Mouse (Mus musculus) hindbrain, postnatal 0 days (tissue): ENCODE data around the gene Hoxb1. TPM values are rescaled to one million over a fixed set of nuclear protein-coding genes. Genes with fewer than 3 reads are reported as not detected.

Source experiments
- ATAC-seq: fragments of 200-750 bp; cut with Nextera tagmentation; 2 replicates; pipeline ENCODE4 v1.8.0; 2017; ENCODE audit warnings: mild to moderate bottlenecking, moderate TSS enrichment, moderate library complexity
- DNase-seq: peaks from one replicate; pipeline ENCODE4 v3.0.0-alpha.2; 2015; ENCODE audit warnings: low spot score
- H3K27ac ChIP-seq: fragments of 300-500 bp; sonication (generic); 2 replicates; pipeline ENCODE4 v1.5.1; 2014; ENCODE audit warnings: mild to moderate bottlenecking
- H3K27me3 ChIP-seq: fragments of 300-500 bp; sonication (generic); 2 replicates; pipeline ENCODE4 v1.6.1; 2014; ENCODE audit warnings: low read length, mixed read lengths; ENCODE audit not compliant: insufficient read depth
- H3K36me3 ChIP-seq: fragments of 300-500 bp; sonication (generic); 2 replicates; pipeline ENCODE4 v1.6.1; 2014; ENCODE audit warnings: low read length, mixed read lengths; ENCODE audit not compliant: insufficient read depth
- H3K4me1 ChIP-seq: fragments of 300-500 bp; sonication (generic); 2 replicates; pipeline ENCODE4 v1.6.1; 2014; ENCODE audit warnings: antibody characterized with exemption, low read length, mixed read lengths; ENCODE audit not compliant: insufficient read depth
- H3K4me2 ChIP-seq: fragments of 300-500 bp; sonication (generic); 2 replicates; pipeline ENCODE4 v1.6.1; 2014; ENCODE audit warnings: low read depth, mild to moderate bottlenecking, low read length, moderate library complexity, mixed read lengths
- H3K4me3 ChIP-seq: fragments of 300-500 bp; sonication (generic); 2 replicates; pipeline ENCODE4 v1.5.1; 2014; ENCODE audit warnings: low read length
- H3K9ac ChIP-seq: fragments of 300-500 bp; sonication (generic); replicated peaks from 2 replicates; pipeline ENCODE4 v1.6.1; 2014; ENCODE audit warnings: mild to moderate bottlenecking, low read length, moderate library complexity, mixed read lengths
- H3K9me3 ChIP-seq: fragments of 300-500 bp; sonication (generic); 2 replicates; pipeline ENCODE4 v1.6.1; 2016; ENCODE audit warnings: low read length, mixed read lengths
- CTCF ChIP-seq: IDR thresholded peaks from 2 replicates; pipeline ENCODE4 v1.5.1; 2016; ENCODE audit warnings: antibody characterized with exemption, control low read depth, low read depth
- WGBS: fragments of 180-500 bp; shearing (Covaris S2); extraction: QIAGEN DNeasy Blood & Tissue Kit; methylation state at CpG from one replicate; pipeline ENCODE4 v1.1.7; 2014; 5-methylcytosine and 5-hydroxymethylcytosine counted together
- polyA plus RNA-seq: library from polyadenylated mRNA; unstranded; fragments of >200 nt; fragmentation: Nextera tagmentation; extraction: Ambion mirVana; gene quantifications from 2 replicates; pipeline ENCODE4 v1.2.1, GENCODE M21; 2015
- total RNA-seq: library from RNA; depleted of rRNA; stranded (reverse); fragments of >200 nt; gene quantifications from 2 replicates; pipeline ENCODE4 v1.2.3, GENCODE M21; 2014

Gene Hoxb1
- total and polyA plus RNA-seq, 2 experiments from 2014 or later = 0.21 to 0.24 TPM

DNA sequence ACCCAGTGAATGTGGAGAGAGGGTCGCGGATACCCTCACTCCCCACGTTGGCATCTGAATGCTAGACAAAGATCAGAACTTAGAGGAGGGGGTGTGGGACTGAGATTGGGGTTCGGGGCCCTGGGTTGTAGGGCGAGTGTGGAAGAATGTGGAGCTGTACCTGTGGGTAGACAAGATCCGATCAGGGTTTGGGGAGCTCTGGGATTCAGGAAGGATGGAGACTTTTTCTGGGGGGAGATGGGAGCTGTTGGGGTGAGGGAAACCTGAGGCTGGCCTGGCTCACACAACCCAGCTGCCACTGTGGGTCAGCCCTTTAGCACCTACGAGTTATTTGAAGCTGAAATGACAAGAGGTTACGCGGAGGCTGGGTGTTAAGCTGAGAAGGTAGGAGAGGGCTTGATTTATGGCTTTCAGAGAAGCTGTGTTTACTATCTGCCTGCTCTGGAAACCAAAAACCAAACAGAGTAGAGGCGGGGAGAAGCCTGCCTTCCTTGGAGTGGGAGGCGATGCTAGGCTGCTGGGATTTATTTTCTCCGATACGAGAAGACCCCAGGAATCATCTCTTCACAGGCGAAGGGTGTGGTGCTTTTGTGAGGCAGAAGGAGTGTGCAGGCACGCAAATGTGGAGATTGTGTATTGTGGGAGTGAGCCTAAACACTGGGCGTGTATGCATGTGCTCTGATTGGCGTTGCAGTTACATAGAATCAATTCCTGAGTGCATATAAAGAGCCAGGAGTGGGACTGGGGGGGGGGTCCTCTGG is 32.1 kb upstream of the Hoxb1 start:
- peak overlapping the region; percentile 32 for H3K4me3 ChIP-seq
- H3K4me2 ChIP-seq = peak overlapping the region; percentile 56
- no peaks in the 10 kb centered on the region for H3K36me3 ChIP-seq
- H3K27me3 ChIP-seq = peaks cover 82% of the 10 kb centered on the region
- no peak for TF ChIP-seq CTCF
- H3K27ac ChIP-seq = peak overlapping the region; percentile 80
- DNase-seq (no peak), ATAC-seq (no peak)
- H3K9me3 ChIP-seq = no peaks in the 10 kb centered on the region
- no peaks in the 10 kb centered on the region; the same call in 1 of the 2 replicates for H3K4me1 ChIP-seq
- WGBS = 8% methylated on average over 17 of the region's 17 CpGs
- H3K9ac ChIP-seq = peak overlapping the region; percentile 54

DNA sequence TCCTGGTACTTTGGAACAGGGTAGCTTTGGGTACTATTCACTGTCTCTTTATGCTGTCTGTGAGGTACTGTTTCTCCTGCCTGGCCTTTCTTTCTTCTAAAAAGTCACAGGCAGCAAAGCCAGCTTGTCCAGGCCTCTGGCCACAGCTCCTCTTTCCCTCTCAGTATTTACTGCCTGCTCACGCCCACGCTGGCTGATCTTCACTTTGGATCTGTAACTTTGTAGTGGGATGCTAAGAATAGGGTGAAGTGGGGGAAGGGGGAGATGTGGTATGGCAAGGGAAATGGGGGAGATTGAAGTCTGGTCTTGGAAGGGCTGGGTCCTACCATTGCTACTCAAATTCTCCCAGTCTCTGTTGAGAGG is 31.6 kb upstream of the Hoxb1 start:
- DNase-seq (no peak), ATAC-seq (no peak)
- no peak for TF ChIP-seq CTCF
- Histone ChIP-seq H3K4me2 (peak overlapping the region; percentile 56), H3K27ac (peak overlapping the region; percentile 80), H3K36me3 (no peaks in the 10 kb centered on the region), H3K9ac (peak overlapping the region; percentile 54; the same call in 1 of the 2 replicates), H3K9me3 (no peaks in the 10 kb centered on the region), H3K4me1 (no peaks in the 10 kb centered on the region; the same call in 1 of the 2 replicates), H3K27me3 (peaks cover 85% of the 10 kb centered on the region), H3K4me3 (0 out of 2 replicates have a peak overlapping the region, but pooled peaks have one; percentile 2)
- WGBS = 6% methylated on average over 2 of the region's 2 CpGs

GRCm38 (mm10) chr11:96334998-96335397 is 30.6 kb upstream of the Hoxb1 start:
- H3K9me3 ChIP-seq = no peaks in the 10 kb centered on the region
- no peak overlapping the region for H3K27ac ChIP-seq
- H3K4me3 ChIP-seq = no peak overlapping the region
- H3K4me2 ChIP-seq = peak overlapping the region; percentile 56
- ATAC-seq = no peak
- H3K4me1 ChIP-seq = no peaks in the 10 kb centered on the region; the same call in 1 of the 2 replicates
- no peak for DNase-seq
- H3K27me3 ChIP-seq = peaks cover 85% of the 10 kb centered on the region
- no peaks in the 10 kb centered on the region for H3K36me3 ChIP-seq
- TF ChIP-seq CTCF = no peak
- 27% methylated on average over 3 of the region's 3 CpGs for WGBS
- H3K9ac ChIP-seq = no peak overlapping the region

DNA sequence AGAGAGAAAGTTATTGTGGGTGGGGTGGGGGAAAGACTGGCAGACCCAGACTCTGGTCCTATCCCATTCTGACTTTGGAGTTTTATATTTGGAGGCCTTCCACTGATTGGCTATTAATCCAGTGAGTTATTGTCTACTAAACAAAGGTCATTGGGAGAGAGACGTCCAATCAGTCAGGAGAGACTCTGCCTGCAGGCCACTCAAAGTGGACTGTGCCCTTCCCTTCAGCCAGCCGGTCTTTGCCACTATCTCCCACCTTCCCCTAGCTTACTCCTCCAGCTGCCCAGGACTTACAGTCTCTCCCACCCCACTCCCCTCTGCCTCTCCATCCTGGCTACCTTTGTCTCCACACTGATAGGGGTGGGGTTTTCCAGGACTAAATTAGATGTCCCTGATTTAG is 29.0 kb upstream of the Hoxb1 start:
- H3K4me3 ChIP-seq = no peak overlapping the region

DNA sequence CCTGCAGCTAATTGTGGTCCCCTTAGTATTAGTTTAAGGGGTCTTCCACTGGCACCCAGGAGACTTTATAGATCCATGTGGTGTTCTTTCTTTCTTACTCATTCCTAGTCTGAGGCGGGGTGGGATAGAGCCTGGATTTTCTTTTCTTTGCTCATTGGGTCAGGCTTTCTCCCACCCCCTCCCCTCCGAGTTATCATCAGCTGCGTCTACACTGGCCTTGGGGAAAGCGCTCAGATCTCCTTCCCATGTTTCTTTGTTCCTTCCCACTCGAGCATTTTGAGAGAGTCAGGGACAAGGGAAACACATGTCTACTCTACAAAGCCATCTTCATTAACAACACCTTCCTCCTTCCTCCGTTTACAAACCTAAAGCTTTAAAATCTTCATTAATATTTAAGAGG is 28.5 kb upstream of the Hoxb1 start:
- Histone ChIP-seq H3K27ac (peak overlapping the region; percentile 45; the same call in 1 of the 2 replicates), H3K9ac (no peak overlapping the region), H3K4me2 (peak overlapping the region; percentile 58; the same call in 1 of the 2 replicates), H3K36me3 (no peaks in the 10 kb centered on the region), H3K4me1 (no peaks in the 10 kb centered on the region; the same call in 1 of the 2 replicates), H3K27me3 (peaks cover 73% of the 10 kb centered on the region), H3K9me3 (no peaks in the 10 kb centered on the region), H3K4me3 (no peak overlapping the region)
- ATAC-seq (no peak), DNase-seq (no peak)
- no peak for TF ChIP-seq CTCF
- WGBS = 4% methylated on average over 6 of the region's 6 CpGs

More for the DNA sequence above, 29.0 kb upstream of the Hoxb1 start:
- Histone ChIP-seq H3K9me3 (no peaks in the 10 kb centered on the region), H3K36me3 (no peaks in the 10 kb centered on the region), H3K27ac (peak overlapping the region; percentile 45; the same call in 1 of the 2 replicates), H3K9ac (no peak overlapping the region), H3K4me2 (peak overlapping the region; percentile 58; the same call in 1 of the 2 replicates), H3K4me1 (no peaks in the 10 kb centered on the region; the same call in 1 of the 2 replicates), H3K27me3 (peaks cover 75% of the 10 kb centered on the region)
- ATAC-seq (no peak), DNase-seq (no peak)
- 4% methylated on average over 2 of the region's 2 CpGs for WGBS
- no peak for TF ChIP-seq CTCF

DNA sequence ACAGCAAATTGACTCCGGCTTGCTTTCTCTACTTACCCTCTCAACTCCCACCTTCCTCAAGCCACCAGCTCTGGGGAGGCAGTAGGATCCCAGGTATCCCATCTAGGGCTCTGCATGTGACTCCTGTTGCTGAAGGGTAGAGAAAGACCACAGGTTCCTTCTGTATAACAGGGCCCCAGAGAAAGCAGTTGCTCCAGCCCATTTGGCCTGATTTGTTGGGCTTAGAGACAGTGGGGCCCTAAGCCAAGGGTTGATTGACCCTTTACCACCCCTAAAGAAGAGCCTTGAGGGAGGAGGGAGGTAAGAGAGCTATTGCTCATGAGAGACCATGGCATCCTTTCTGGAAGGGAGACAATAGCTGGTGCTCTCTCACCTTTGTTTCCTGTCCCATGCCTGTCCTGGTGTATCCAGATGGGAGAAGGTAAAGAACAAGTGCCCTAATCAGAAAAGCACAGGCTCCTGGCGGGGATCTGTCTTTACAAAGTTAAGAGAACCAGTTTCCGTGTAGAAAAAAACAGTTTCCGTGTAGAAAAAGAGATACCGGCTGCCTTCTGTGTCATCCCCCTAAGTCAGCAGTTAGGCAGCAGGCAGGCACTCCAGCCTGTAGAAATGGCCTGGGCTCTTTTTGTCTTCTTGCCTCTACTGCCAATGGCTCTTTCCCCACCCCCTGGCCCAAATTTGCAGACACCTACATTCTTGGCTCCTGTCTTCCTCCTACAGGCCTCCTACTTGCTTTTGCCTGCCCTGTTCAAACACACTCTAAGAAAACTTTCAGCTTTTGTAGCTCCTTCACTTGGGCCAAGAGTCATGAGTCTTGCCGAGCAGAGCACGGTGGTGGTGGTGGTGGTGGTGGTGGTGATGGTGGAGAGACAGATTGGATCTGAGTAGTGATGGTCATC is 26.3 kb upstream of the Hoxb1 start:
- no peak overlapping the region for H3K4me3 ChIP-seq
- 0 out of 2 replicates have a peak, but pooled peaks cover 2% of the 10 kb centered on the region for H3K4me1 ChIP-seq
- peak overlapping the region; percentile 58 for H3K4me2 ChIP-seq
- H3K27me3 ChIP-seq = peaks cover 70% of the 10 kb centered on the region
- DNase-seq (no peak), ATAC-seq (no peak)
- 14% methylated on average over 7 of the region's 7 CpGs for WGBS
- peak overlapping the region; percentile 89 for H3K27ac ChIP-seq
- TF ChIP-seq CTCF = no peak
- no peaks in the 10 kb centered on the region for H3K36me3 ChIP-seq
- no peak overlapping the region for H3K9ac ChIP-seq
- H3K9me3 ChIP-seq = no peaks in the 10 kb centered on the region
